Mouse (Mus musculus): Measurements from ENCODE around the gene Mroh2a. TPM values are rescaled to one million over a fixed set of nuclear protein-coding genes. Genes with fewer than 3 reads are reported as not detected.
A peak's percentile ranks its signal among the peaks of the same experiment; 100 is the strongest.

The Mroh2a gene
- polyA plus RNA-seq, 2 experiments = under 0.01 to 0.38 TPM

DNA sequence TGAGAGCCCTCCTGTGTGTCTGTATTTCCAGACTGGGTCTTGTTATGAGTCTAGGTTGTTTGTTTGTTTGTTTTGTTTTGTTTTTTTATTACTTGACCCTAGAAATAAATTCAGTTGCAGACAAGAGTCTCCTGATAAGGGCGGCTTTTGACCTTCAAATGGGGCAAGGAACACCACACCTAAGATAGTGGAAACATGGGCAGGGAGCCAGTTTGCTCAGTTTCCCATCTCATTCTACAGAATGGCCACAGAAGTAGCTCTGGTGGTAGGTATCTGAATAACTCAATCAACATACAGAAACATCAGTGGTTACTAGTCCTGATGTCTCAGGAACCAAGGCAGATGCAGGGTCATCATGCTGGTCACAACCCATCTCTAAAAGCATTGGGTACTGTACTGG lies 67.9 kb downstream of the Mroh2a start:
- 16% methylated on average over 1 of the region's 1 CpGs for WGBS (ENCODE audit: insufficient replicate concordance)
- Histone ChIP-seq H3K9me3 (ENCODE audit: control insufficient read depth, low read length) (peaks cover 5% of the 10 kb centered on the region), H3K4me2 (ENCODE audit: low read depth) (no peak overlapping the region), H3K4me1 (replicated peaks; ENCODE audit: control insufficient read depth in 2 of 2, insufficient read depth in 2 of 2, low read length in 1 of 2) (no peaks in the 10 kb centered on the region), H3K9ac (replicated peaks) (no peak overlapping the region), H3K4me3 (ENCODE audit: insufficient read depth in 1 of 2, low read depth in 2 of 2, low read length in 2 of 2) (no peak overlapping the region), H3K36me3 (replicated peaks; ENCODE audit: control insufficient read depth, insufficient read depth, low read depth) (no peaks in the 10 kb centered on the region), H3K27ac (no peak overlapping the region), H3K27me3 (ENCODE audit: control insufficient read depth, insufficient read depth, low read length) (no peaks in the 10 kb centered on the region)
- no peak for ATAC-seq (ENCODE audit: insufficient read depth)
- no peak for DNase-seq (ENCODE audit: low read depth in 3 of 3, low spot score in 3 of 3)
- TF ChIP-seq CTCF (IDR thresholded peaks at IDR 0.05; ENCODE audit: low read depth) = no peak
- TF ChIP-seq EP300 (IDR thresholded peaks at IDR 0.05; ENCODE audit: low read depth) = no peak

DNA sequence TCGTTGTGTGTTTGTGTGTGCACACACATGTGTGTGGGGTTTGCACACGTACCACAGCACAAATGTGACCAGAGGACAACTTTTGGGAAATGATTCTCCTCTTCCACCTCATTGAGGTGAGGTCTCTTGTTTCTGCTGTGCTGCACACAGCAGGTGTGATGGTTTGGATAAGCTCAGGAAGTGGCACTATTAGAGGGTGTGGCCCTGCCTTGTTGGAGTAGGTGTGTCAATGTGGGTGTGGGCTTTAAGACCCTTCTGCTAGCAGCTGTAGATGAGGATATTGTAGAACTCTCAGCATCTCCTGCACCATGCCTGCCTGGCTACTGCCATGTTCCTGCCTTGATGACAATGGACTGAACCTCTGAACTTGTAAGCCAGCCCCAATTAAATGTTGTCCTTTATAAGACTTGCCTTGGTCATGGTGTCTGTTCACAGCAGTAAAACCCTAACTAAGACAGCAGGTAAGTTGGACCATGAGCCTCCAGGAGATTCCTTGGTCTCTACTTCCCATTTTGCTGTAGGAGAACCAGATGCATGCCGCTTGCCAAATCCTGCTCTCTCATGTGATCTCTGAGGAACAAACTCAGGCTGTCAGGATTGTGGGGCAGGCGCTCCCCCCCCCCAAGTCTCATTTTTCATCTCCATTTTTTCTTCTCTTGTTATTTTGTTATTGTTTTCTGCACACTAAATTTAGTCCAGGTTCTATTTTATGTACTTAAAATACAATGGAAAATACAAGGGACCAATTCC lies 69.6 kb downstream of the Mroh2a start:
- Histone ChIP-seq H3K9me3 (ENCODE audit: control insufficient read depth, low read length) (peaks cover 7% of the 10 kb centered on the region), H3K27me3 (ENCODE audit: control insufficient read depth, insufficient read depth, low read length) (no peaks in the 10 kb centered on the region), H3K4me3 (ENCODE audit: insufficient read depth in 1 of 2, low read depth in 2 of 2, low read length in 2 of 2) (no peak overlapping the region), H3K4me1 (replicated peaks; ENCODE audit: control insufficient read depth in 2 of 2, insufficient read depth in 2 of 2, low read length in 1 of 2) (no peaks in the 10 kb centered on the region), H3K4me2 (ENCODE audit: low read depth) (no peak overlapping the region), H3K9ac (replicated peaks) (no peak overlapping the region), H3K36me3 (replicated peaks; ENCODE audit: control insufficient read depth, insufficient read depth, low read depth) (no peaks in the 10 kb centered on the region), H3K27ac (no peak overlapping the region)
- TF ChIP-seq EP300 (IDR thresholded peaks at IDR 0.05; ENCODE audit: low read depth) (no peak), CTCF (IDR thresholded peaks at IDR 0.05; ENCODE audit: low read depth) (no peak)
- WGBS (ENCODE audit: insufficient replicate concordance) = 50% methylated on average over 4 of the region's 4 CpGs
- DNase-seq (ENCODE audit: low read depth in 3 of 3, low spot score in 3 of 3) (no peak), ATAC-seq (ENCODE audit: insufficient read depth) (no peak)

DNA sequence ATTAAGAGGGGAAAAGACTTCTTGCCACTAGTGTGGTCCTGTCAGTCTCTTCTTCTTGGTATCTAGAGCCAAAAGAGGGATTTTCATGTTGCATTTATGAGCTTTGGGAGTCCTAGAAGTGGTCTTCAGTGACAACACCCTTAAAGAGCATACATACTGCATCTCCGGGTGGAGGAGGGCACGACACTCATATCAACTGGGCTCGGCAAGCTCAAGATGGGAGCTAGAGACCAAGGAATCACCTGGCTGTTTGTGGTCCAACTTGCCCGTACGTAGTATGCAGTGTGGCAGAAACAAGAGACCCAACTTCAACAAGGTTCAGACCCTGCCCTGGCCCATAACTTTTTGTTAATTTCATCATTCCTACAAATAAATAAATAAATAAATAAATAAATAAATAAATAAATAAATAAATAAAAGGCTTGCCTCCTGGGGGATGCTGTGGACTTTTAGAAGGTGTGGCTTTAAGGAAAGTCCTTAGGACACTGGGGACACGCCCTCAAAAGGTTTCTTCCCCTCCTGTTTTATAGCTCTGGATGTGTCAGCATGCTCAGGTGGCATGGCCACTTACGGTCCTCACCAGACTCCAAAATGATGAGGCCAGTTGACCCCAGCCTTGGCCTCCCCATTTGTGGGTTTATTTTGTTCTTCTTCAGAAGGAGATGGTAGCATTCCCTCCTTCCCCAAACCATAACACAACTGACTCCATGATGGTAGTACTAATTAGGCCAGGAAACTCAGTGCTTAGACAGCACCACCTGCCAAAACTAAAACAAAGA lies 70.9 kb downstream of the Mroh2a start:
- no peak overlapping the region for H3K4me3 ChIP-seq (ENCODE audit: insufficient read depth in 1 of 2, low read depth in 2 of 2, low read length in 2 of 2)
- peaks cover 10% of the 10 kb centered on the region for H3K9me3 ChIP-seq (ENCODE audit: control insufficient read depth, low read length)
- no peak overlapping the region for H3K27ac ChIP-seq
- peak in 1 of 3 experiments; percentile 7 for DNase-seq (ENCODE audit: low read depth in 3 of 3, low spot score in 3 of 3)
- TF ChIP-seq CTCF (IDR thresholded peaks at IDR 0.05; ENCODE audit: low read depth) (no peak), EP300 (IDR thresholded peaks at IDR 0.05; ENCODE audit: low read depth) (no peak)
- WGBS (ENCODE audit: insufficient replicate concordance) = 46% methylated on average over 7 of the region's 7 CpGs
- no peaks in the 10 kb centered on the region for H3K27me3 ChIP-seq (ENCODE audit: control insufficient read depth, insufficient read depth, low read length)
- ATAC-seq (ENCODE audit: insufficient read depth) = no peak
- no peak overlapping the region for H3K9ac ChIP-seq (replicated peaks)
- no peaks in the 10 kb centered on the region for H3K4me1 ChIP-seq (replicated peaks; ENCODE audit: control insufficient read depth in 2 of 2, insufficient read depth in 2 of 2, low read length in 1 of 2)
- H3K36me3 ChIP-seq (replicated peaks; ENCODE audit: control insufficient read depth, insufficient read depth, low read depth) = no peaks in the 10 kb centered on the region
- no peak overlapping the region for H3K4me2 ChIP-seq (ENCODE audit: low read depth)

DNA sequence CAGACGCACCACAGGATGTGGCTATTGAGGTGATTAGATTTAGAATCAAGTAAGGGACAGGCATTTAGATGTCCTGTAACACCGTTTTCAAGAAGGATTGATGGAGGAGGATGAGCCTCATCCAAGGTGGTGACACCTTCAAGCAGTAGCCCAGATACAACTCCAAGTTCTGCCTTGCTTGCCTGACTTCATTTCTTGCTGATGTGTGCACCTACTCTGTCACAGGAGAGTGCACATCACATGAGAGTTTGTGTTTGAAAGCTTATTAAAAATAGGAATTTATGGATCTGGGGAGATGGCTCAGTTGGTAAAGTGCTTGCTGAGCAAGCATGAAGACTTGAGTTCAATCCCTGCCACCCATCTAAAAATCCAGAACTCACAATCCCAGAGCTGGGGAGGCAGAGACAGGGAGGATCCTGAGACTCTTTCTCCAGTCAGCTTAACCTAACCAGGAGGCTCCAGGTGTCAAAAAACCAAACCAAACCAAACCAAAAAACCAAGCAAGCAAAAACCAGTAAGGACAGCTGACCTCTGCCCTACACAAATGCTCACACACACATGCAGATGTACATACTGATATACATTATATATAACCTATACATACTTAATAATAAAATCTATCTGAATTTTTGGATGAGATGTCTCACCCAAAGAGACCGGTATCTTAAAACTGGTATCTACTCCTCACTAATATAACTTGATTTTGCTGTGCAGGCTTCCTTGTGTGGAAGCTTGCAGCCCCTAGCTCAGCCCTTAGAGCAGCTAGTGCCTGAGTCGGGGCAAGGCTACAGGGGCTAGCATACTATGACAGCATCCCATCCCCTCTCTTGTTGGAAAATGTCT lies 72.1 kb downstream of the Mroh2a start:
- DNase-seq (ENCODE audit: low read depth in 3 of 3, low spot score in 3 of 3) = no peak
- H3K9me3 ChIP-seq (ENCODE audit: control insufficient read depth, low read length) = peaks cover 17% of the 10 kb centered on the region
- no peak overlapping the region for H3K4me3 ChIP-seq (ENCODE audit: insufficient read depth in 1 of 2, low read depth in 2 of 2, low read length in 2 of 2)
- ATAC-seq (ENCODE audit: insufficient read depth) = no peak
- no peak overlapping the region for H3K27ac ChIP-seq
- 40% methylated on average over 4 of the region's 4 CpGs for WGBS (ENCODE audit: insufficient replicate concordance)
- TF ChIP-seq CTCF (IDR thresholded peaks at IDR 0.05; ENCODE audit: low read depth) (no peak), EP300 (IDR thresholded peaks at IDR 0.05; ENCODE audit: low read depth) (no peak)
- H3K4me2 ChIP-seq (ENCODE audit: low read depth) = no peak overlapping the region
- H3K4me1 ChIP-seq (replicated peaks; ENCODE audit: control insufficient read depth in 2 of 2, insufficient read depth in 2 of 2, low read length in 1 of 2) = no peaks in the 10 kb centered on the region
- no peaks in the 10 kb centered on the region for H3K27me3 ChIP-seq (ENCODE audit: control insufficient read depth, insufficient read depth, low read length)
- no peak overlapping the region for H3K9ac ChIP-seq (replicated peaks)
- no peaks in the 10 kb centered on the region for H3K36me3 ChIP-seq (replicated peaks; ENCODE audit: control insufficient read depth, insufficient read depth, low read depth)
